Mouse (Mus musculus) heart, postnatal 25 days (tissue): ENCODE measurements around the gene Pcdh15. TPM values are rescaled to one million over a fixed set of nuclear protein-coding genes. Genes with fewer than 3 reads are reported as not detected.

ENCODE experiments used
- DNase-seq: peaks from one replicate; pipeline ENCODE4 v3.0.0; 2022; ENCODE audit warnings: low spot score
- intact Hi-C: fragments of 180-260 bp; cut with DNase I; formaldehyde crosslinking; loops from one replicate; pipeline ENCODE4 v1.15.1; 2025
- total RNA-seq, 2 experiments: library from RNA; stranded (reverse); gene quantifications; 2 replicates each; pipeline ENCODE4 v1.2.3; 2021

The Pcdh15 gene
- total RNA-seq, 2 experiments from 2014 or later: 0.34 to 0.59 TPM

GRCm38 (mm10) chr10:74415949-74416348 is 1316.8 kb downstream of the Pcdh15 start:
- no peak for DNase-seq
- intact Hi-C loops: no loop called here

GRCm38 (mm10) chr10:74450069-74450468 is 1350.9 kb downstream of the Pcdh15 start:
- intact Hi-C loops: no loop called here
- no peak for DNase-seq

- DNase-seq: no peak
- intact Hi-C loops: loop anchor here (10.0 kb wide), 1 partner anchor 381 kb away; no protein-coding TSS in a partner anchor
Measured at GRCm38 (mm10) chr10:74463972-74464371, 1364.8 kb downstream of the Pcdh15 start.

GRCm38 (mm10) chr10:74480779-74481178 is 1381.6 kb downstream of the Pcdh15 start:
- no peak for DNase-seq

DNA sequence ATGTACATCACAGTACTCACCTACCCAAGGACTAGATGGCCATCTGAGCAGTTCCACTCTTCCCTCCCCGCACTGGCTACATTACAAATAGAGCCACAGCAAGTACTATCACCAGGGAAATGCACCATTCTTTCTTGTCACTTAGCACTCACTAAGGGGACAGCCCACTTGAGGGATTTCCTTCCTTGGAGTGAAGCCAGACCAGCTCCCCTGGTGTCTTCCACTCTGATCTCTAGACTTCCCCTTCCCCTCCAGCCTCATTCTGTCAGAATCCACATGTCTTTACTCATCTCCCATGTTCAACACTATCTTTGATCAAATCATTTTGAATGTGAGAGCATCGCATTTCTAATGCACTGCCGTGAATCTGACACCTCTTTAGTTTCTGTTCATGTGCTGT is 1413.2 kb downstream of the Pcdh15 start:
- no peak for DNase-seq
- intact Hi-C loops: no loop called here

More at GRCm38 (mm10) chr10:74480779-74481178, 1381.6 kb downstream of the Pcdh15 start:
- intact Hi-C loops: no loop called here

DNA sequence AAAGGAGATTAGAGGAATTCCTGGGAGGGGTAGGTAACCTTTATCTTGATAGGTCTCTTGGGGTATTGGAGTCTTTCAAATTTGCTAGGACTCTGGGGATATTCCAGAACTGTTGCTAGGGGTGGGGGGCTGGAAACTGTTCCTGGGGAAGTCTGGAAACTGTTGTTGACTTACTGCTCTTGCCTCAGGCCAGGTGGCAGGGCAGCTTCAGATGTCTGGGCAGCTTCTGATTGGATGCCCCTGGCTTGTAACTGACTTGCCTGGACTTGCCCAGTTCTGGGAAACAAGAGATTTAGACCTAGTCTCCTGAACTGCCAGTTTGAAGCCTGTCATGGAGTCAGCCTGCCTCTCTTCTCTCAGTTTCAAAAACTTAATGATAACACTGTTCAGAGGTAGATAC is 1414.6 kb downstream of the Pcdh15 start:
- no peak for DNase-seq
- intact Hi-C loops: no loop called here

DNA sequence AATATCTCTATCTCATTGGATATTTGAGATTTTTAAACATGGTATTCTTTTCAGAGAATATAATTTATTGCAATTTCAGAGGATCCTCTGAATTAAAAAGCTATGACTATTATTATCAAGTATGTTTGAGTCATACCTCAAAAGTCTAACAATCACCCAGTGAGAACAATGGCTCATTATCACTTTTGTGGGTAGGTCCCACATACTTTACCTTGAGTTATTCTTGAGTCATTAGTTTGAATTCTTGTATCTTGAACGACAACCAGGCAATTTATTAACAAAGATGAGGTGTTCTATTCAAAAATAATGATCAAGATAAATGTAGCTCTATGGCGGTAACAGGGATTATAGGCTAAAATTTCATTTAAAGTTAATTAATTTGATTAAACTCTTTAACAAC is 1439.2 kb downstream of the Pcdh15 start:
- intact Hi-C loops: no loop called here
- DNase-seq: no peak

GRCm38 (mm10) chr10:74555326-74555725 is 1456.2 kb downstream of the Pcdh15 start:
- intact Hi-C loops: no loop called here
- no peak for DNase-seq

DNA sequence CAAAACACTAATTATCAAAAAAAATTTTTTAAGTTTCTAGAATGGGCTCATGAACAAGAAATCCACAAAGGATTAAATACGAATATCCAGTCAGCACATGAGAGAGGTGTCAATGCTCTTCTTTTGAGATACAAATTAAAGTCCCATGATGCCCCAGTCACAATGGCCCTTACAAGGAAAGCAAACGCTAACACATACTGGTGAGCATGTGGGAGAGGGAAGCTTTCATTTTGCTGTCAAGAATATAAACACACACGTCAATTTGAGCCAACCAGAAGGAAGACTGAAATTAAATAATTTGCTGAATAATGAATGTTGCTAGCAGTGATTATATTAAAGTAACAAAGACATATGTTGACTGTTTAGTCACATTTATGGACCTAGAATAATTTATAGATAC is 1470.5 kb downstream of the Pcdh15 start:
- intact Hi-C loops: no loop called here
- DNase-seq: no peak

DNA sequence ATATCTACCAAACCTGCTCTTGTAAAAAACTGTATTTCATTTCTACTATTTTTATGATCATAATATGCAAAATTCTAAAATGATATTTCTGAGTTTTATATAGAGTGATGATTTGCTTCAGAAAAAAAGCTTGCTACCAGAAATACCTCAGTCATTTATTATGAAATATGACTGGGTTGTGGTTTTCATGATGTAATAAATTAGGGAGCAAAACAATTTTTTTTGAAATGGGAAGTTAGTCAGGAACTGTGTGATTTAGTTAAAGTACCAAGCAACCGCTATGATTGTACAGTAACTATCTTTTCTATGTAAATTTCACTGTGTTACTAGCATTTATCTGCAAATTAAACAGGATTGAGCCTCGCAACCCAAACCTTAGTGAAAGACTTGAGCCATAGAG is 1480.8 kb downstream of the Pcdh15 start:
- no peak for DNase-seq
- intact Hi-C loops: no loop called here

GRCm38 (mm10) chr10:74591799-74592198 is 1492.7 kb downstream of the Pcdh15 start:
- DNase-seq: no peak
- intact Hi-C loops: no loop called here

DNA sequence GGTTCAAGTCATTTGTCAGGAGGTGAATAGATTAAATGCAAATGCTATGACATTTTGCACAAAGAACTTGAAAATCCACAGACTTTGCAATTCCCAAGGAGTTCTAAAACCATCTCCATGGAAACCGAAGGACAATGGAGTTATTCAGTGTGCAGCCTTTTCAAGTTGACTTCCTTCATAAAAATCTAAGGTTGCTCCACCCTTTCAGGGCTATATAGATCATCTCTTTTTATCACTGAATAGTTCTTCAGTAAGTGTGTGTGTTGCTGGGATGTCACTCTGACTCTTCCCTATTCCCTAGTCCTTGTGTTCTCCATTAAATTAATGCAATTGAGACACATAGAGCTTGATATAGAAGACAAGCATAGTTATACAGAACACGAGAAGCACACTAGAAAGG is 1508.5 kb downstream of the Pcdh15 start:
- intact Hi-C loops: no loop called here
- DNase-seq: no peak

- intact Hi-C loops: no loop called here
- DNase-seq: no peak
Measured at GRCm38 (mm10) chr10:74621837-74622236, 1522.7 kb downstream of the Pcdh15 start.

GRCm38 (mm10) chr10:74625715-74626114 is 1526.6 kb downstream of the Pcdh15 start:
- DNase-seq: no peak
- intact Hi-C loops: no loop called here

DNA sequence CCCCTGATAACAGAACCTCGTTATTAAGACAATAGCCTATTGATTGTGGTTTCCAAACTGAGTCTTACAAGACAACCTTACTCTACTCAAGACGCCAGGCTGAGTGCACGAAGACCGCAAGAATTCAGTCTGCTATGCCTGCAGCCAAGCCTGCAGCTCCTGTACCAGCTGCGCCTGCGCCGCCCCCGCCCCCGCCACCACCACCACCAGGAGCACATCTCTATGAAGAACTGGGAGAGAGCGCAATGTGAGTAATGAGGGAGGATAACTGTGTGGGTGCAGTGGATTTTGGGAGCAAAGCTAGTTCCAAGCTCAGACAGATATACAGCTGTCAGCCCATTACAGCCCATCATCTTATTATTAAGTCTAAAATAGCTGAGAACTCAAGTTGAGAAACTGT is 1527.5 kb downstream of the Pcdh15 start:
- DNase-seq: no peak
- intact Hi-C loops: no loop called here

GRCm38 (mm10) chr10:74631314-74631713 is 1532.2 kb downstream of the Pcdh15 start:
- intact Hi-C loops: no loop called here
- DNase-seq: no peak

DNA sequence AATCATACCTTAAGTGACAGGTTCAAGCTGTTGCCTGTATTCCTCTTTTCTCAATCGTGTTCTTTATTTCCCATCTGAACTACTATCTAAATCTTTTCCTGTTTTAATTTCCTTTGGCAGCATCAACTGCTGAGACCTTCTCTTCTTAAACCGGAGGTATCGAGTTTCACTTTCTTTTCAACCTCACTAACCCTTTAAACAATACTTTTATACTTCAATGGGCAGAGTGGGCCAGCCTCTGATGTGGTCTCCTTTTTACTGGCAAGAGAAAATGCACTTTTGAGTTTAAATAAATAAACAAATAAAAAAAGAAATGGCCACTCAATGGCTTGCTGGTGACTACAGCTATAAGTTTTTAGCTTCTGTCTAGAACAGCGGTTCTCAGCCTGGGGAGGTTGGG is 1537.9 kb downstream of the Pcdh15 start:
- intact Hi-C loops: no loop called here
- no peak for DNase-seq

DNA sequence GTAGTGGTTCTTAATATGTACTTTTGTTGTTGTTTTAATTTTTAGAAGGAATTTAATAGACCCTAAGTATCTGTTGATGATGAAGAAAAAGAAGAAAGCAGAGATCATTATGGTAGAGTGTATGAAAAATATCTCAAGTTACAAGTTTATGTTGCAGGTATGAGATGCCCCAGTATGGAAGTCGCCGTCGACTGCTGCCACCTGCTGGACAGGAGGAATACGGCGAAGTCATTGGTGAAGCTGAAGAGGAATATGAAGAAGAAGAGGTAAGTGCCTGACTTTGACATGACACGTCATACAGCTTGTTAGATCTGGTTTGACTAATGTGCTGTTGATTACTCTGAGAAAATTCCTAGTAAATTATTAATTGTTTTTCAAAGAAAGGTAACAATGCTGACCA is 1543.0 kb downstream of the Pcdh15 start:
- intact Hi-C loops: no loop called here
- DNase-seq: no peak

- intact Hi-C loops: no loop called here
- DNase-seq: no peak
Measured at GRCm38 (mm10) chr10:74663171-74663570, 1564.0 kb downstream of the Pcdh15 start.

DNA sequence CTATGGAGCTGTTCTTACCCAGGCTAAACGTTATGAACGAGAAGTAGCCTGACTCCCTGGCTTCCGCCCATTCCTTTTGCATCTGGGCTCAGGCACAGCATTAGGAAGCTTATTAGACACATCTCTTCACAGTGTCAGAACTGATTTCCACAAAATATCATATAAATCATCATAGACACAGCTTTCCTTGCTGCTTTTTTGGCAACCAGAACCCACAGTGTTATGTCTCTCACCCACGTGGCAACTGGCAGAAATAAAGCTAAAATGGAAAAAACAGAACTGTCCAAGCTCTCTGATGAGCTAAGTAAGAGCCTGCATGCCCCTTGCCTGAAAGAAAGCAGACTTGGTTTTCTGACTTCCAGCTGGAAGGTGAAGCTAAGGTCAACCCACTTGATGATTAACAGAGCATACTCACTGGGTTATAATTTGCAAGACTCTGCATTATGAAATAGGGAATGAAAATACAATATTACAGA is 1580.9 kb downstream of the Pcdh15 start:
- intact Hi-C loops: no loop called here
- DNase-seq: no peak

GRCm38 (mm10) chr10:74680559-74680958 is 1581.4 kb downstream of the Pcdh15 start:
- intact Hi-C loops: no loop called here

More at GRCm38 (mm10) chr10:74680559-74680958, 1581.4 kb downstream of the Pcdh15 start:
- DNase-seq: no peak
